In the genomic region with DNA sequence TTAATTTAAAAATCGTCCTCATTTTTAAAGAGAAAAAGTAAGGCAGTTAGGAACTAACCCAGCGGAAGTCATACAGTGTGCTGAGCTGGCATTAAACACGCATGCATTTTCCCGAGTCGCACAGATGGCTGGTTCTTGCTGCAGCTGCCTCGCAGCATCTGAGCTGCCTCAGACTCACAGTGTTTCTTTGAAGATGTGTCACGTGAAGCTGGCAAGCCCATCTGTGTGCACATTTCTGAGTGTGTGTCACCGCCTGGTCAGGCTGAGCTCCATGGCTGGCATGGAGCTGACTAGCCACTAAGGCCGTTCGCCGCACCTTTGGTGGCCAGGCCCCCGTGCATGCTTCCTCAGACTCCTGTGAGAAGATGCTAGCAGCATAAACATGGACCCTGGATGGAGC, we compare ENCODE assay signal across 10 mouse cellular contexts. TPM values are rescaled to one million over a fixed set of nuclear protein-coding genes. Genes with fewer than 3 reads are reported as not detected.
A peak's percentile ranks its signal among the peaks of the same experiment; 100 is the strongest.
DNase-seq lines count a peak whose midpoint lies in the region; ATAC-seq lines count a peak whose summit lies in the region.
"Had no signal": no experiment of that assay in that cellular context is flagged by ENCODE, and none has a peak within 500 bp of the region (broad histone marks: within the 10 kb centered on the region; RNA-seq: fewer than 3 reads in every experiment).

No protein-coding gene starts in this region.

- peaks cover 7% of the 10 kb centered on the region; the same call in 1 of the 2 replicates for H3K4me1 ChIP-seq in hindbrain, embryonic 14.5 days (replicated peaks; ENCODE audit: control insufficient read depth, insufficient read depth, low read length)
- peaks cover 13% of the 10 kb centered on the region for H3K4me1 ChIP-seq in limb, embryonic 10.5 days

- no peaks in the 10 kb centered on the region for H3K27me3 ChIP-seq in hindbrain, embryonic 14.5 days (ENCODE audit: control insufficient read depth, insufficient read depth, low read length)
- H3K27me3 ChIP-seq in limb, embryonic 10.5 days (ENCODE audit: low read depth, poor library complexity, severe bottlenecking) = peaks cover 58% of the 10 kb centered on the region

- DNase-seq in cerebellum, postnatal 14 days = peak; percentile 56 to 63
- DNase-seq in cerebellum, adult 11 months = no peak
- peak; percentile 73 for DNase-seq in hindbrain, embryonic 14.5 days (ENCODE audit: low spot score)
- DNase-seq in left cerebral cortex, postnatal 4 days = peak; percentile 79
- peak; percentile 46 to 49 for DNase-seq in thymus, adult 18-20 months
- no peak for DNase-seq in spleen, postnatal 36 days (ENCODE audit: low spot score in 2 of 2)
- DNase-seq in limb, embryonic 10.5 days (ENCODE audit: low spot score) = no peak
- no peak for DNase-seq in gastrocnemius, postnatal 36 days

- H3K9ac ChIP-seq in hindbrain, embryonic 14.5 days = no peak overlapping the region
- H3K9ac ChIP-seq: embryonic facial prominence, embryonic 12.5 days; limb, embryonic 15.5 days had no signal

- H3K4me3 ChIP-seq in hindbrain, embryonic 14.5 days (replicated peaks; ENCODE audit: low read length) = no peak overlapping the region
- H3K4me3 ChIP-seq in limb, embryonic 10.5 days = no peak overlapping the region
- H3K4me3 ChIP-seq: embryonic facial prominence, embryonic 12.5 days; limb, embryonic 15.5 days had no signal

- 56% methylated on average over 12 of the region's 12 CpGs for WGBS in hindbrain, embryonic 14.5 days
- WGBS in limb, embryonic 10.5 days = 83% methylated on average over 12 of the region's 12 CpGs

- intact Hi-C loops in left cerebral cortex, postnatal 4 days (cut with DNase I) = loop anchor here (10.0 kb wide), 1 partner anchor 62 kb away; no protein-coding TSS in a partner anchor
- intact Hi-C loops in gastrocnemius, postnatal 36 days (cut with DNase I) = no loop called here

- no peaks in the 10 kb centered on the region for H3K36me3 ChIP-seq in hindbrain, embryonic 14.5 days (replicated peaks; ENCODE audit: control insufficient read depth, insufficient read depth)
- no peaks in the 10 kb centered on the region for H3K36me3 ChIP-seq in limb, embryonic 10.5 days
- H3K36me3 ChIP-seq: embryonic facial prominence, embryonic 12.5 days; limb, embryonic 15.5 days had no signal

- no peak; the same call in 1 of the 2 replicates for ATAC-seq in hindbrain, embryonic 14.5 days (ENCODE audit: low FRiP score)

- H3K27ac ChIP-seq in hindbrain, embryonic 14.5 days = peak overlapping the region; percentile 71
- H3K27ac ChIP-seq in limb, embryonic 10.5 days = no peak overlapping the region
- H3K27ac ChIP-seq: embryonic facial prominence, embryonic 12.5 days; limb, embryonic 15.5 days had no signal

- no peaks in the 10 kb centered on the region for H3K9me3 ChIP-seq in hindbrain, embryonic 14.5 days (ENCODE audit: control insufficient read depth, low read length)
- no peaks in the 10 kb centered on the region for H3K9me3 ChIP-seq in limb, embryonic 10.5 days (replicated peaks)
- H3K9me3 ChIP-seq: embryonic facial prominence, embryonic 12.5 days; limb, embryonic 15.5 days had no signal

- no peak overlapping the region for H3K4me2 ChIP-seq in hindbrain, embryonic 14.5 days (replicated peaks)
- H3K4me2 ChIP-seq: embryonic facial prominence, embryonic 12.5 days; limb, embryonic 15.5 days had no signal

RNA-seq across cellular contexts. Expression of gene Syt3, which starts 1.4 kb away (rescaled TPM):
- 61.8 and 70.8 TPM in 2 replicates for polyA plus RNA-seq in hindbrain, embryonic 14.5 days (2014; fragmentation: Nextera tagmentation; extraction: Ambion mirVana)
- 10 to 100 TPM; 45.1 to 52.4 TPM for total RNA-seq in left cerebral cortex, postnatal 4 days (2021)
- 1.1 and 1.9 TPM in 2 replicates for polyA plus RNA-seq in limb, embryonic 10.5 days (2016; fragmentation: Nextera tagmentation; extraction: Ambion mirVana)
- 1 to 10 TPM; 1.6 to 2.1 TPM for total RNA-seq in gastrocnemius, postnatal 36 days (2021)

RNA-seq across cellular contexts. Expression of gene 1700008O03Rik, which starts 3.1 kb away (rescaled TPM):
- polyA plus RNA-seq in hindbrain, embryonic 14.5 days (2014; fragmentation: Nextera tagmentation; extraction: Ambion mirVana) = 2.1 and 2.8 TPM in 2 replicates
- total RNA-seq in left cerebral cortex, postnatal 4 days (2021) = 1 to 10 TPM; 1.3 to 2.4 TPM
- 0.50 and 0.68 TPM in 2 replicates for polyA plus RNA-seq in limb, embryonic 10.5 days (2016; fragmentation: Nextera tagmentation; extraction: Ambion mirVana)
- not detected for total RNA-seq in gastrocnemius, postnatal 36 days (2021)

RNA-seq across cellular contexts. Expression of gene Lrrc4b, which starts 46.3 kb away (rescaled TPM):
- 26.4 and 26.5 TPM in 2 replicates for polyA plus RNA-seq in hindbrain, embryonic 14.5 days (2014; fragmentation: Nextera tagmentation; extraction: Ambion mirVana)
- 100 to 1,000 TPM; 357 to 379 TPM for total RNA-seq in left cerebral cortex, postnatal 4 days (2021)
- 0.06 and 0.21 TPM in 2 replicates for polyA plus RNA-seq in limb, embryonic 10.5 days (2016; fragmentation: Nextera tagmentation; extraction: Ambion mirVana)
- under 1 TPM in 1 of 2 experiments, not detected in 1; 0.20 TPM for total RNA-seq in gastrocnemius, postnatal 36 days (2021)

Comparison
In these comparisons a context has a peak if more than half of its experiments do, and no peak if none do; other contexts are left out.
1. DNase-seq: peak in cerebellum, postnatal 14 days (2 of 2), hindbrain, embryonic 14.5 days (single experiment), left cerebral cortex, postnatal 4 days (single experiment) and thymus, adult 18-20 months (2 of 2); none in cerebellum, adult 11 months (single experiment), spleen, postnatal 36 days (0 of 2), limb, embryonic 10.5 days (single experiment) and gastrocnemius, postnatal 36 days (0 of 2).
2. RNA of gene Syt3, which starts 1.4 kb away (total RNA-seq): 45.1 to 52.4 TPM in left cerebral cortex, postnatal 4 days; 1.6 to 2.1 TPM in gastrocnemius, postnatal 36 days; every median in the first group is over 10 times any median in the second.
3. RNA of gene Lrrc4b, which starts 46.3 kb away (total RNA-seq): 357 to 379 TPM in left cerebral cortex, postnatal 4 days; 0.20 TPM in gastrocnemius, postnatal 36 days; every median in the first group is over 100 times any median in the second.